Mouse (Mus musculus): ENCODE results near the gene Hnf4a. TPM values are rescaled to one million over a fixed set of nuclear protein-coding genes. Genes with fewer than 3 reads are reported as not detected.

Gene Hnf4a
- polyA plus RNA-seq, 1 experiment from 2014 or later = not detected

GRCm38 (mm10) chr2:163468866-163469265, 37.7 kb upstream of the Hnf4a start:
- Histone ChIP-seq H3K4me2 (replicated peaks) (no peak overlapping the region), H3K4me3 (replicated peaks) (no peak overlapping the region), H3K27ac (no peak overlapping the region), H3K27me3 (no peaks in the 10 kb centered on the region), H3K9ac (replicated peaks) (no peak overlapping the region), H3K4me1 (replicated peaks) (peaks cover 12% of the 10 kb centered on the region), H3K36me3 (peaks cover 41% of the 10 kb centered on the region), H3K9me3 (no peaks in the 10 kb centered on the region)
- 93% methylated on average over 6 of the region's 6 CpGs for WGBS
- ATAC-seq = no peak

DNA sequence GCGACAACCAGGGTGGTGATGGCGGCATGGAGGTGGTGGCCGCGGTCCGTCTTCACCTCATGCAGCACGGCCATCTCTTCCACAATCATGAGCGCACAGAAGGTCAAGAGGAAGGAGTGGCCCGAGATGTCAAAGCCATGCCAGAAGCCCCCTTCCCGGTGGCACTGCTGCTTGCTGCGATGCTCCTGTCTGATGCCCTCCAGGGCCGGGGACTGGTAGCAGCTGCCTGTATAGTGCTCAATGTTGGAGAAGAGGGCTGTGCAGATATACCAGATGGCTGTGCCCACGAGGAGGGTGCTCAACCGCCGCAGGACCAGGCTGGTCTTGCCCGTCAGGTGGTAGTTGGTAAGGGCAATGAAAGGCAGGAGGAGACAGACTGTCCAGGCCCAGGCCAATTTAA, 36.9 kb upstream of the Hnf4a start:
- no peak overlapping the region for H3K27ac ChIP-seq
- H3K4me3 ChIP-seq (replicated peaks) = no peak overlapping the region
- no peak overlapping the region for H3K4me2 ChIP-seq (replicated peaks)
- no peak overlapping the region for H3K9ac ChIP-seq (replicated peaks)
- H3K9me3 ChIP-seq = no peaks in the 10 kb centered on the region
- H3K4me1 ChIP-seq (replicated peaks) = peaks cover 12% of the 10 kb centered on the region
- H3K36me3 ChIP-seq = peaks cover 41% of the 10 kb centered on the region
- no peak for ATAC-seq
- no peaks in the 10 kb centered on the region for H3K27me3 ChIP-seq
- 95% methylated on average over 15 of the region's 15 CpGs for WGBS

DNA sequence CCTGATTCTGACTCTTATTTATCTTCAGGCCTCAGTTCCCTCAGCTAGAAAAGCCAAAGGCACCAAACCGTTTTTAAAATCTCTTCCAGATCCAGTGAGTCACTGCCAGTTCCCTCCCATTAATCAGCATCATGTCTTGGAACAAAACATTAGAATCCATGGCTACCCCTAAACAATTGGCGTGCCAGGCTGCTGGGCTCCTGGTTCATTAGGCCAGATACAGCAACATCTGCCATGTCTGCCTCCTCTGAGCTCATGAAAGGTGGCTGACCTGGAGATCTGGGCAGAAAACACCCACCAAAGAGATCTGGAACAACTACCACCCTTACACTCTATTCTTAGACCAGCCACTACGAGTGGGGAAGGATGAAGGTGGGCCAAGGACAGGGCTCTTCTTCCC, 35.5 kb upstream of the Hnf4a start:
- no peak for ATAC-seq
- H3K36me3 ChIP-seq = peaks cover 33% of the 10 kb centered on the region
- H3K4me3 ChIP-seq (replicated peaks) = peak overlapping the region; percentile 91; the same call in 1 of the 2 replicates
- no peaks in the 10 kb centered on the region for H3K9me3 ChIP-seq
- H3K4me2 ChIP-seq (replicated peaks) = peak overlapping the region; percentile 91
- no peaks in the 10 kb centered on the region for H3K27me3 ChIP-seq
- 79% methylated on average over 3 of the region's 3 CpGs for WGBS
- H3K4me1 ChIP-seq (replicated peaks) = peaks cover 12% of the 10 kb centered on the region
- H3K9ac ChIP-seq (replicated peaks) = peak overlapping the region; percentile 88
- no peak overlapping the region for H3K27ac ChIP-seq

DNA sequence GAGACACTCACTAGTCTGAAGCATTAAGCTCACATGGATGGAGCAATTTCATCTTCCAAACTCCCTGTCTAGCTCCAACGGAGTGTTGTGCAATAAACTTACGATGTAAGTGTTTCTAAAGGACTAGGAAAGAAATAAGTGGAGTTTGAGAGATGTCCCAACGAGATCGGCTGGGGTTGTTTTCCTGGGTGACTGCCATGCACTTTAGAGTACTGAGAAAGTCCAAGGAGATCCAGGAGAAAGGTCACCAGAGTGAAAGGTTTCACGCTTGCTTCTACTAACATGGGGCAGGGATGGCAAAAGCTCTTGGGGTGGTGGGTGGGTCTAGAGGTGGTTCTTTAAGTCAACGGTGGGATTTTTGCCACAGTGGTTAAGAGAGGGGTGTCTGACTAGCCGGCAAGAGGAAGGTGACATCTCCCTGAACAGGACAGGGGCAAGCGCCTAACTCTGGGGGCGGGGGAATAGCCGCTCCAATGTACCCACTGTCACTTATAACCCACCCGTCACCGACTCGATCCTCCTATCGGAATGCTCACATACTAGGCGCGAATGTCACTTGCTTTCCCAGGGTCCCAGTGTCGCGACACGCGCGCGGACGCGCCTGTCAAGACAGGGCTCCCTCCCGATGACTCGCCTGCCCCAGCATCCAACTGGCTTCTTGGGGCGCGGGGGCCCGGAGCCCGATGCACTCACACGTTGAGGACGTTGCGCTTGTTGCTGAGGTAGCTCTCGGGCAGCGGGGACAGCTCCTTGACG, 34.7 kb upstream of the Hnf4a start:
- peak overlapping the region; percentile 82 for H3K27ac ChIP-seq
- H3K4me2 ChIP-seq (replicated peaks) = peak overlapping the region; percentile 91
- H3K4me1 ChIP-seq (replicated peaks) = peaks cover 12% of the 10 kb centered on the region
- WGBS = 5% methylated on average over 36 of the region's 36 CpGs
- H3K4me3 ChIP-seq (replicated peaks) = peak overlapping the region; percentile 91
- ATAC-seq = no peak; the same call in none of the 2 replicates
- peaks cover 26% of the 10 kb centered on the region for H3K36me3 ChIP-seq
- H3K27me3 ChIP-seq = no peaks in the 10 kb centered on the region
- no peaks in the 10 kb centered on the region for H3K9me3 ChIP-seq
- H3K9ac ChIP-seq (replicated peaks) = peak overlapping the region; percentile 88

DNA sequence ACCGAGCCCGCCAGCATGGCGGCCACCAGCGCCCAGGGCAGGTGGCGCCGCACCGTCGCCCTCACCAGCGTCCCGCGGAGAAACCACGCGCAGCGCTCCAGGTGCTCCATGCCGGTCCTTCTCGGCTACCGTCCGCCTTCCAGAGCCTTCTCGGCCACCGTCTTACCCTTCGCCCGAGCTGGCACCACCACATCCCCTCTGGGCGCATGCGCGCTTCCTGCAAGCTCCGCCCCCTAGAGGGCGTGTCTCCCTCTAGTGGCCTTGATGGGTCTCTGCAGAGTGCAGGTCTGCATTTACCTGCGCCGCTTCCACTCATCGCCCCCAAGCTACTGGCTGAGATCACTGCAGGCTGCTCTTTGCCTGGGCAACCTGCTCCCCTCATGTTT, 34.1 kb upstream of the Hnf4a start, which contains the start of gene Fitm2:
Gene Fitm2 (minus strand): TSS at position 164 of the 386 bp plus-strand sequence.
- ATAC-seq = peak; percentile 97
- Histone ChIP-seq H3K9ac (replicated peaks) (peak within 1 kb of the TSS; percentile 88), H3K4me1 (replicated peaks) (peaks cover 12% of the 10 kb centered on the region), H3K4me3 (replicated peaks) (peak within 1 kb of the TSS; percentile 91), H3K36me3 (peaks cover 24% of the 10 kb centered on the region), H3K9me3 (no peaks in the 10 kb centered on the region), H3K27ac (peak within 1 kb of the TSS; percentile 82), H3K27me3 (no peaks in the 10 kb centered on the region), H3K4me2 (replicated peaks) (peak within 1 kb of the TSS; percentile 91)
- under 1% methylated on average over 30 of the region's 30 CpGs for WGBS

- no peaks in the 10 kb centered on the region for H3K36me3 ChIP-seq
- H3K9ac ChIP-seq (replicated peaks) = no peak overlapping the region
- H3K4me2 ChIP-seq (replicated peaks) = no peak overlapping the region
- WGBS = 55% methylated on average over 18 of the region's 18 CpGs
- no peak overlapping the region for H3K4me3 ChIP-seq (replicated peaks)
- peaks cover 8% of the 10 kb centered on the region for H3K4me1 ChIP-seq (replicated peaks)
- no peaks in the 10 kb centered on the region for H3K9me3 ChIP-seq
- no peak for ATAC-seq
- peaks cover 24% of the 10 kb centered on the region for H3K27me3 ChIP-seq
- no peak overlapping the region for H3K27ac ChIP-seq
Measured at GRCm38 (mm10) chr2:163480191-163480825, 26.3 kb upstream of the Hnf4a start.

- WGBS = under 1% methylated on average over 21 of the region's 21 CpGs
- peak; percentile 60; the same call in 1 of the 2 replicates for ATAC-seq
Measured at GRCm38 (mm10) chr2:163481539-163482029, 25.0 kb upstream of the Hnf4a start.

DNA sequence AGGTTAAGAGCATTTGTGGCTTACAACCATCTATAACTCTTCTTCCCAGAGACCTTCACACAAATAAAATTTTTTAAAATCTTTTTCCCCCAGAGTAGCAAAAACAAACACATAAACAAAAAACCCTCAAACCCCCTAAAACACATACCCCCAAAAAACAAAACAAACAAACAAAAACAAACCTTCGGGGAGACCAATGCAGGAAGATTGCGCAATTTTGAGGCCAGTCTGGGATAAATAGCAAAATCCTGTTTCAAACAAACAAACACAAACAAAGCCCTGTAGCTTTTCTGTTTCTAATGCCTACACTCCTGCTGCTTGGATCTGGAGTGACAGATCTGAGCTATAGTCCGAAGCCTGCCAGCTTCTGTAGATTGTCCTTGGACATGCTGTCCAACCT, 19.2 kb upstream of the Hnf4a start:
- no peak for ATAC-seq
- H3K4me1 ChIP-seq (replicated peaks) = 0 out of 2 replicates have a peak, but pooled peaks cover 3% of the 10 kb centered on the region
- no peak overlapping the region for H3K4me3 ChIP-seq (replicated peaks)
- no peak overlapping the region for H3K27ac ChIP-seq
- H3K36me3 ChIP-seq = no peaks in the 10 kb centered on the region
- WGBS = 88% methylated on average over 3 of the region's 3 CpGs
- H3K9me3 ChIP-seq = no peaks in the 10 kb centered on the region
- H3K27me3 ChIP-seq = 0 out of 2 replicates have a peak, but pooled peaks cover 2% of the 10 kb centered on the region
- H3K4me2 ChIP-seq (replicated peaks) = no peak overlapping the region
- H3K9ac ChIP-seq (replicated peaks) = no peak overlapping the region

More at GRCm38 (mm10) chr2:163481539-163482029, 25.0 kb upstream of the Hnf4a start:
- H3K36me3 ChIP-seq = no peaks in the 10 kb centered on the region
- no peak overlapping the region for H3K27ac ChIP-seq
- peaks cover 8% of the 10 kb centered on the region for H3K4me1 ChIP-seq (replicated peaks)
- H3K9me3 ChIP-seq = no peaks in the 10 kb centered on the region
- H3K27me3 ChIP-seq = peaks cover 24% of the 10 kb centered on the region
- H3K4me3 ChIP-seq (replicated peaks) = peak overlapping the region; percentile 29
- H3K9ac ChIP-seq (replicated peaks) = peak overlapping the region; percentile 59
- H3K4me2 ChIP-seq (replicated peaks) = peak overlapping the region; percentile 57

- Histone ChIP-seq H3K27me3 (no peaks in the 10 kb centered on the region), H3K4me1 (replicated peaks) (peaks cover 10% of the 10 kb centered on the region; the same call in 1 of the 2 replicates), H3K4me2 (replicated peaks) (no peak overlapping the region), H3K27ac (no peak overlapping the region), H3K9ac (replicated peaks) (no peak overlapping the region), H3K36me3 (no peaks in the 10 kb centered on the region), H3K9me3 (no peaks in the 10 kb centered on the region), H3K4me3 (replicated peaks) (no peak overlapping the region)
- 62% methylated on average over 5 of the region's 5 CpGs for WGBS
- ATAC-seq = no peak
Measured at GRCm38 (mm10) chr2:163489725-163490291, 16.8 kb upstream of the Hnf4a start.

- 92% methylated on average over 17 of the region's 17 CpGs for WGBS
Measured at GRCm38 (mm10) chr2:163490656-163491055, 16.0 kb upstream of the Hnf4a start.

DNA sequence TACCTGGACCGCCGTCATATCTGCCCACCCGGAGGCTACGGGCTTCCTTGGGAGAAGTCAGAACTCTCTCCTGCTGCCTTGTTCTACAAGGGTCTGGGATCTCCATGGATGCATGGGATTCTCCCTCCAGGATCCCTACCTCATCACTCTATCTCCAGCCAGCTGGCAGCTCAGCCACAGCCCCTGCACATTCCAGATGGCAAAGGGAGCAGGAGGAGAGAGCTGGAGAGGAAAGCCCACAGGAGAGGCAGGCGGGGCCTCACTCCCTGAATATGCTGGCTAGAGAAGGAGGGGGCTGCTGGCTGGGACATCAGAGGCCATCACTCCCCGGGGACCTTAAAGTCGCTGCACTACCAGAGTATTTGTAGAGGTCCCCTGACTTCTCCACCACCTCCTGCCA, 15.3 kb upstream of the Hnf4a start:
- H3K9ac ChIP-seq (replicated peaks) = no peak overlapping the region
- H3K27me3 ChIP-seq = no peaks in the 10 kb centered on the region
- H3K4me2 ChIP-seq (replicated peaks) = no peak overlapping the region
- H3K36me3 ChIP-seq = no peaks in the 10 kb centered on the region
- no peaks in the 10 kb centered on the region for H3K9me3 ChIP-seq
- ATAC-seq = 0 out of 2 replicates have a peak, but pooled peaks have one; percentile 45
- WGBS = 69% methylated on average over 7 of the region's 7 CpGs
- H3K4me3 ChIP-seq (replicated peaks) = no peak overlapping the region
- no peak overlapping the region for H3K27ac ChIP-seq
- peaks cover 10% of the 10 kb centered on the region; the same call in 1 of the 2 replicates for H3K4me1 ChIP-seq (replicated peaks)

More at GRCm38 (mm10) chr2:163490656-163491055, 16.0 kb upstream of the Hnf4a start:
- Histone ChIP-seq H3K4me2 (replicated peaks) (no peak overlapping the region), H3K4me1 (replicated peaks) (peaks cover 10% of the 10 kb centered on the region; the same call in 1 of the 2 replicates), H3K9ac (replicated peaks) (no peak overlapping the region), H3K9me3 (no peaks in the 10 kb centered on the region), H3K27me3 (no peaks in the 10 kb centered on the region), H3K4me3 (replicated peaks) (no peak overlapping the region), H3K27ac (no peak overlapping the region), H3K36me3 (no peaks in the 10 kb centered on the region)
- ATAC-seq = no peak

DNA sequence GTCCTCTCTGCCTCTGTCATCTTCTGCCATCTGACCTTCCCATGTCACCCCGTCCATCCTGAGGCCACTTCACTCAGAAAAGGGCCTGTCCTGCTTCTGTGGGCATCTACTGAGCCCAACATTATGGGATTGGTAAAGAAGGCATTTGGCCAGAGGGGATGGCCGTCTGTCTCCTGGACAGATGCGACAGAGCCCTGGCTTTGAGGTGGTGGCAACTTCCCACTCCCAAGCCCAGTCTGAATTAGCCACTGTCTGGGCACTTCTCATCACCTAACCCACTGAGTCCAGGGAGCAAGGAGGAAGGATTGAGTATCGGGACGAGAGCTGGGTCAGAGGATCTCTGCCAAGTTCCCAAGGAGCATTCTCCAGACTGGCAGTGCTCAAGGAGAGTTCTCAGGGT, 14.6 kb upstream of the Hnf4a start, which contains the start of gene R3hdml:
Gene R3hdml (plus strand): TSS at position 301 of the 400 bp plus-strand sequence.
- Histone ChIP-seq H3K36me3 (no peaks in the 10 kb centered on the region), H3K27ac (no peak within 1 kb of the TSS), H3K4me3 (replicated peaks) (no peak within 1 kb of the TSS), H3K9me3 (no peaks in the 10 kb centered on the region), H3K9ac (replicated peaks) (no peak within 1 kb of the TSS), H3K27me3 (no peaks in the 10 kb centered on the region), H3K4me2 (replicated peaks) (no peak within 1 kb of the TSS), H3K4me1 (replicated peaks) (peaks cover 10% of the 10 kb centered on the region; the same call in 1 of the 2 replicates)
- ATAC-seq = no peak
- WGBS = 84% methylated on average over 5 of the region's 5 CpGs
